Mouse (Mus musculus): Measurements from ENCODE around the gene Klhl12. TPM values are rescaled to one million over a fixed set of nuclear protein-coding genes. Genes with fewer than 3 reads are reported as not detected.

Gene Klhl12
- polyA plus RNA-seq, 1 experiment from 2014 or later: 32.3 TPM

Other genes starting within 250 kb of the Klhl12 start
- 4.6 TPM in 2 replicates for gene Adora1, start 220.1 kb upstream of the Klhl12 start, polyA plus RNA-seq (2015; fragmentation: Nextera tagmentation; extraction: Ambion mirVana)
- not detected in 2 replicates for gene Myog, start 165.5 kb upstream of the Klhl12 start, polyA plus RNA-seq (2015; fragmentation: Nextera tagmentation; extraction: Ambion mirVana)
- 6.5 and 7.0 TPM in 2 replicates for gene Ppfia4, start 122.6 kb upstream of the Klhl12 start, polyA plus RNA-seq (2015; fragmentation: Nextera tagmentation; extraction: Ambion mirVana)
- 128 TPM in 2 replicates for gene Tmem183a, start 93.6 kb upstream of the Klhl12 start, polyA plus RNA-seq (2015; fragmentation: Nextera tagmentation; extraction: Ambion mirVana)
- not detected in 2 replicates for gene 4933406M09Rik, start 69.6 kb upstream of the Klhl12 start, polyA plus RNA-seq (2015; fragmentation: Nextera tagmentation; extraction: Ambion mirVana)
- 16.9 and 18.2 TPM in 2 replicates for gene Cyb5r1, start 50.0 kb upstream of the Klhl12 start, polyA plus RNA-seq (2015; fragmentation: Nextera tagmentation; extraction: Ambion mirVana)
- 63.5 and 68.2 TPM in 2 replicates for gene Adipor1, start 40.2 kb upstream of the Klhl12 start, polyA plus RNA-seq (2015; fragmentation: Nextera tagmentation; extraction: Ambion mirVana)
- gene Rabif, start 39.1 kb downstream of the Klhl12 start, polyA plus RNA-seq (2015; fragmentation: Nextera tagmentation; extraction: Ambion mirVana): 54.9 and 59.4 TPM in 2 replicates
- not detected in 2 replicates for gene Mgat4e, start 94.2 kb downstream of the Klhl12 start, polyA plus RNA-seq (2015; fragmentation: Nextera tagmentation; extraction: Ambion mirVana)
- 110 and 111 TPM in 2 replicates for gene Kdm5b, start 104.6 kb downstream of the Klhl12 start, polyA plus RNA-seq (2015; fragmentation: Nextera tagmentation; extraction: Ambion mirVana)
- gene Syt2, start 191.1 kb downstream of the Klhl12 start, polyA plus RNA-seq (2015; fragmentation: Nextera tagmentation; extraction: Ambion mirVana): 2.3 and 2.4 TPM in 2 replicates

Data from midbrain, embryonic 13.5 days (tissue).